Mouse (Mus musculus): ENCODE measurements around the gene Cldn7.
"Not testable (repeated sequence)": the region's sequence is repeated elsewhere in the genome, so short reads cannot be mapped to it uniquely, and the experiment has no call there.

Cldn7 gene

GRCm38 (mm10) chr11:69927501-69927900 is 37.1 kb upstream of the Cldn7 start:
- no peaks in the 10 kb centered on the region for H3K27me3 ChIP-seq (ENCODE audit: control insufficient read depth, insufficient read depth, low read length, poor library complexity, severe bottlenecking)
- no peak for DNase-seq (ENCODE audit: low read depth, low spot score)
- no peaks in the 10 kb centered on the region for H3K36me3 ChIP-seq (ENCODE audit: control insufficient read depth, insufficient read depth, low read length, poor library complexity, severe bottlenecking)

- DNase-seq (ENCODE audit: low read depth, low spot score): no peak
- Histone ChIP-seq H3K27me3 (ENCODE audit: control insufficient read depth, insufficient read depth, low read length, poor library complexity, severe bottlenecking) (no peaks in the 10 kb centered on the region), H3K36me3 (ENCODE audit: control insufficient read depth, insufficient read depth, low read length, poor library complexity, severe bottlenecking) (no peaks in the 10 kb centered on the region)
Measured at GRCm38 (mm10) chr11:69929712-69930111, 34.9 kb upstream of the Cldn7 start.

- not testable (repeated sequence) for DNase-seq (ENCODE audit: low read depth, low spot score); H3K27me3 ChIP-seq (ENCODE audit: control insufficient read depth, insufficient read depth, low read length, poor library complexity, severe bottlenecking); H3K36me3 ChIP-seq (ENCODE audit: control insufficient read depth, insufficient read depth, low read length, poor library complexity, severe bottlenecking)
Measured at GRCm38 (mm10) chr11:69930176-69930575, 34.4 kb upstream of the Cldn7 start.

GRCm38 (mm10) chr11:69930967-69931537 is 33.5 kb upstream of the Cldn7 start:
- DNase-seq (ENCODE audit: low read depth, low spot score): peak; percentile 77
- no peaks in the 10 kb centered on the region for H3K36me3 ChIP-seq (ENCODE audit: control insufficient read depth, insufficient read depth, low read length, poor library complexity, severe bottlenecking)

GRCm38 (mm10) chr11:69931769-69932168 is 32.8 kb upstream of the Cldn7 start:
- DNase-seq (ENCODE audit: low read depth, low spot score): no peak
- Histone ChIP-seq H3K36me3 (ENCODE audit: control insufficient read depth, insufficient read depth, low read length, poor library complexity, severe bottlenecking) (no peaks in the 10 kb centered on the region), H3K27me3 (ENCODE audit: control insufficient read depth, insufficient read depth, low read length, poor library complexity, severe bottlenecking) (peaks cover 3% of the 10 kb centered on the region)

More at GRCm38 (mm10) chr11:69930967-69931537, 33.5 kb upstream of the Cldn7 start:
- H3K27me3 ChIP-seq (ENCODE audit: control insufficient read depth, insufficient read depth, low read length, poor library complexity, severe bottlenecking): no peaks in the 10 kb centered on the region

GRCm38 (mm10) chr11:69932254-69932653 is 32.3 kb upstream of the Cldn7 start:
- H3K27me3 ChIP-seq (ENCODE audit: control insufficient read depth, insufficient read depth, low read length, poor library complexity, severe bottlenecking): peaks cover 3% of the 10 kb centered on the region
- H3K36me3 ChIP-seq (ENCODE audit: control insufficient read depth, insufficient read depth, low read length, poor library complexity, severe bottlenecking): no peaks in the 10 kb centered on the region
- peak; percentile 47 for DNase-seq (ENCODE audit: low read depth, low spot score)

GRCm38 (mm10) chr11:69933066-69933465 is 31.5 kb upstream of the Cldn7 start:
- Histone ChIP-seq H3K27me3 (ENCODE audit: control insufficient read depth, insufficient read depth, low read length, poor library complexity, severe bottlenecking) (peaks cover 3% of the 10 kb centered on the region), H3K36me3 (ENCODE audit: control insufficient read depth, insufficient read depth, low read length, poor library complexity, severe bottlenecking) (no peaks in the 10 kb centered on the region)
- DNase-seq (ENCODE audit: low read depth, low spot score): no peak

GRCm38 (mm10) chr11:69934169-69934568 is 30.4 kb upstream of the Cldn7 start:
- DNase-seq (ENCODE audit: low read depth, low spot score): peak; percentile 91
- H3K27me3 ChIP-seq (ENCODE audit: control insufficient read depth, insufficient read depth, low read length, poor library complexity, severe bottlenecking): peaks cover 3% of the 10 kb centered on the region
- H3K36me3 ChIP-seq (ENCODE audit: control insufficient read depth, insufficient read depth, low read length, poor library complexity, severe bottlenecking): no peaks in the 10 kb centered on the region

- DNase-seq (ENCODE audit: low read depth, low spot score): no peak
- H3K27me3 ChIP-seq (ENCODE audit: control insufficient read depth, insufficient read depth, low read length, poor library complexity, severe bottlenecking): peaks cover 3% of the 10 kb centered on the region
Measured at GRCm38 (mm10) chr11:69934681-69935080, 29.9 kb upstream of the Cldn7 start.

GRCm38 (mm10) chr11:69935137-69935879 is 29.3 kb upstream of the Cldn7 start, which contains the start of gene Ybx2:
Ybx2 (plus strand) TSS chr11:69935796.
- DNase-seq (ENCODE audit: low read depth, low spot score): peak; percentile 89
- no peaks in the 10 kb centered on the region for H3K36me3 ChIP-seq (ENCODE audit: control insufficient read depth, insufficient read depth, low read length, poor library complexity, severe bottlenecking)
- H3K27me3 ChIP-seq (ENCODE audit: control insufficient read depth, insufficient read depth, low read length, poor library complexity, severe bottlenecking): peaks cover 3% of the 10 kb centered on the region

More at GRCm38 (mm10) chr11:69934681-69935080, 29.9 kb upstream of the Cldn7 start:
- no peaks in the 10 kb centered on the region for H3K36me3 ChIP-seq (ENCODE audit: control insufficient read depth, insufficient read depth, low read length, poor library complexity, severe bottlenecking)

- no peaks in the 10 kb centered on the region for H3K36me3 ChIP-seq (ENCODE audit: control insufficient read depth, insufficient read depth, low read length, poor library complexity, severe bottlenecking)
- peaks cover 3% of the 10 kb centered on the region for H3K27me3 ChIP-seq (ENCODE audit: control insufficient read depth, insufficient read depth, low read length, poor library complexity, severe bottlenecking)
- peak; percentile 30 for DNase-seq (ENCODE audit: low read depth, low spot score)
Measured at GRCm38 (mm10) chr11:69936156-69936555, 28.4 kb upstream of the Cldn7 start.

GRCm38 (mm10) chr11:69936714-69937347 is 27.7 kb upstream of the Cldn7 start:
- no peak for DNase-seq (ENCODE audit: low read depth, low spot score)
- H3K27me3 ChIP-seq (ENCODE audit: control insufficient read depth, insufficient read depth, low read length, poor library complexity, severe bottlenecking): peaks cover 3% of the 10 kb centered on the region
- H3K36me3 ChIP-seq (ENCODE audit: control insufficient read depth, insufficient read depth, low read length, poor library complexity, severe bottlenecking): no peaks in the 10 kb centered on the region

GRCm38 (mm10) chr11:69937385-69937784 is 27.2 kb upstream of the Cldn7 start:
- no peaks in the 10 kb centered on the region for H3K36me3 ChIP-seq (ENCODE audit: control insufficient read depth, insufficient read depth, low read length, poor library complexity, severe bottlenecking)
- H3K27me3 ChIP-seq (ENCODE audit: control insufficient read depth, insufficient read depth, low read length, poor library complexity, severe bottlenecking): peaks cover 3% of the 10 kb centered on the region
- DNase-seq (ENCODE audit: low read depth, low spot score): no peak

GRCm38 (mm10) chr11:69937834-69938233 is 26.7 kb upstream of the Cldn7 start:
- Histone ChIP-seq H3K27me3 (ENCODE audit: control insufficient read depth, insufficient read depth, low read length, poor library complexity, severe bottlenecking) (peaks cover 3% of the 10 kb centered on the region), H3K36me3 (ENCODE audit: control insufficient read depth, insufficient read depth, low read length, poor library complexity, severe bottlenecking) (no peaks in the 10 kb centered on the region)
- no peak for DNase-seq (ENCODE audit: low read depth, low spot score)

- Histone ChIP-seq H3K27me3 (ENCODE audit: control insufficient read depth, insufficient read depth, low read length, poor library complexity, severe bottlenecking) (peaks cover 3% of the 10 kb centered on the region), H3K36me3 (ENCODE audit: control insufficient read depth, insufficient read depth, low read length, poor library complexity, severe bottlenecking) (no peaks in the 10 kb centered on the region)
- no peak for DNase-seq (ENCODE audit: low read depth, low spot score)
Measured at GRCm38 (mm10) chr11:69938401-69938979, 26.1 kb upstream of the Cldn7 start.
